Mouse (Mus musculus) limb, embryonic 15.5 days (tissue): Measurements from ENCODE around the gene Manf. TPM values are rescaled to one million over a fixed set of nuclear protein-coding genes. Genes with fewer than 3 reads are reported as not detected.

ENCODE experiments used
- ATAC-seq: fragments of 200-750 bp; cut with Nextera tagmentation; 2 replicates; pipeline ENCODE4 v1.8.0; 2017; ENCODE audit warnings: low read depth, moderate TSS enrichment; ENCODE audit not compliant: insufficient number of reproducible peaks, low FRiP score, low TSS enrichment
- H3K27ac ChIP-seq: fragments of 300-500 bp; sonication (generic); 2 replicates; pipeline ENCODE4 v1.5.1; 2015; ENCODE audit warnings: moderate library complexity, mild to moderate bottlenecking, inconsistent platforms
- H3K27me3 ChIP-seq: fragments of 300-500 bp; sonication (generic); 2 replicates; pipeline ENCODE4 v1.6.1; 2015; ENCODE audit warnings: inconsistent platforms
- H3K36me3 ChIP-seq: fragments of 300-500 bp; sonication (generic); 2 replicates; pipeline ENCODE4 v1.6.1; 2015; ENCODE audit warnings: inconsistent platforms
- H3K4me1 ChIP-seq: fragments of 300-500 bp; sonication (generic); 2 replicates; pipeline ENCODE4 v1.6.1; 2015; ENCODE audit warnings: inconsistent platforms
- H3K4me2 ChIP-seq: fragments of 300-500 bp; sonication (generic); 2 replicates; pipeline ENCODE4 v1.6.1; 2015; ENCODE audit warnings: mild to moderate bottlenecking, inconsistent platforms
- H3K4me3 ChIP-seq: fragments of 300-500 bp; sonication (generic); 2 replicates; pipeline ENCODE4 v1.5.1; 2015; ENCODE audit warnings: mild to moderate bottlenecking, inconsistent platforms
- H3K9ac ChIP-seq: fragments of 300-500 bp; sonication (generic); 2 replicates; pipeline ENCODE4 v1.6.1; 2015; ENCODE audit warnings: inconsistent platforms
- H3K9me3 ChIP-seq: fragments of 300-500 bp; sonication (generic); 2 replicates; pipeline ENCODE4 v1.6.1; 2016; ENCODE audit warnings: inconsistent platforms
- WGBS: fragments of 180-500 bp; shearing (Covaris S2); methylation state at CpG from one replicate; pipeline ENCODE4 v1.1.7; 2015; 5-methylcytosine and 5-hydroxymethylcytosine counted together
- polyA plus RNA-seq: library from polyadenylated mRNA; unstranded; fragments of >200 nt; fragmentation: Nextera tagmentation; extraction: Ambion mirVana; gene quantifications from 2 replicates; pipeline ENCODE4 v1.2.1, GENCODE M21; 2015

Gene Manf
- polyA plus RNA-seq = 311 and 319 TPM in 2 replicates

- H3K9me3 ChIP-seq = no peaks in the 10 kb centered on the region
- H3K27me3 ChIP-seq = no peaks in the 10 kb centered on the region
- WGBS = under 1% methylated on average over 59 of the region's 59 CpGs
- H3K9ac ChIP-seq = peak within 1 kb of the TSS; percentile 85
- peak; percentile 99 for ATAC-seq
- peaks cover 24% of the 10 kb centered on the region for H3K36me3 ChIP-seq
- peak within 1 kb of the TSS; percentile 81 for H3K4me2 ChIP-seq
- peak within 1 kb of the TSS; percentile 94 for H3K4me3 ChIP-seq
- peaks cover 46% of the 10 kb centered on the region for H3K4me1 ChIP-seq
- peak within 1 kb of the TSS; percentile 95 for H3K27ac ChIP-seq
Measured at GRCm38 (mm10) chr9:106891829-106892551, at the start of gene Manf. Manf (minus strand) TSS chr9:106891979.

DNA sequence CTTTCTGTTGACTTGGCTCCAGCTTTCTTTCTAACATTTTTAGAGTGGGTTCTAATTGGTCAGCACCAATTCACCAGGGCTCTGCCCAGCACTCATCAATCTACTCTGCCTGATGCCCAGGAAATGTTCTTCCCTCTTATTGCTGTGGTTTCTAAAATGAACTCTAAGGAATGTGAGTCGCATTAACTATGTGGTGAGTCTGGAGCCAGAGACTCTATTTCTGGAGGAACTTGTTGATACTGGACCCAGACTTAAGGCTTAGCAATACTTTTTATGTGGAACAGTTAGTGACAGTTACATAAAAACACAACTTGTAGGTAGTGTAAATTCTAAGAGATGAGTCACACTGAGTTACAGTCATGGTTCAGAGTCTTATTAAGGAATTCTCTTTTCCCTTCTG is 43.2 kb upstream of the Manf start:
- H3K36me3 ChIP-seq = no peaks in the 10 kb centered on the region
- H3K9me3 ChIP-seq = no peaks in the 10 kb centered on the region
- H3K9ac ChIP-seq = no peak overlapping the region
- no peak overlapping the region for H3K27ac ChIP-seq
- 73% methylated on average over 1 of the region's 1 CpGs for WGBS
- ATAC-seq = no peak
- no peak overlapping the region for H3K4me3 ChIP-seq
- no peaks in the 10 kb centered on the region for H3K4me1 ChIP-seq
- H3K4me2 ChIP-seq = no peak overlapping the region
- no peaks in the 10 kb centered on the region for H3K27me3 ChIP-seq

DNA sequence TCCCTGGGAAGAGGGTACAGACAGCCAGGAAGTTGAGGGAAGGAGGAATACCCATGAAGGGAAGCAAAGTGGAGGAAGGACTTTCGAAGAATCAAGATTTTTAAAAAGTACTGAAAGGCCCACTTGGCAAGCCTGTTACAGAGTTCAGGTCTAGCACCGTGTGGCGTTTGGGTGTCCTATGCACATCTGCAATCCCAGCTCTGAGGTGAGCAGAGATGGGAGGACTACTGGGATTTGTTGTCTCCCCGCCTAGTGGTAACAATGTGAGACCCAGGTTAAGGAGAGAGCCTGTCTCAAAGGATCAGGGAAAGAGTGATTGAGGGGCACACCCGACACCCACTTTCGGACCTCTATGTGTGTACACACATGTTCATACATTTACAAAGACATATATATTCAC is 23.1 kb upstream of the Manf start:
- H3K36me3 ChIP-seq = no peaks in the 10 kb centered on the region
- 82% methylated on average over 6 of the region's 6 CpGs for WGBS
- no peak overlapping the region for H3K27ac ChIP-seq
- no peaks in the 10 kb centered on the region for H3K27me3 ChIP-seq
- H3K4me3 ChIP-seq = no peak overlapping the region
- no peaks in the 10 kb centered on the region for H3K9me3 ChIP-seq
- no peak for ATAC-seq
- H3K9ac ChIP-seq = no peak overlapping the region
- H3K4me2 ChIP-seq = no peak overlapping the region
- no peaks in the 10 kb centered on the region for H3K4me1 ChIP-seq

DNA sequence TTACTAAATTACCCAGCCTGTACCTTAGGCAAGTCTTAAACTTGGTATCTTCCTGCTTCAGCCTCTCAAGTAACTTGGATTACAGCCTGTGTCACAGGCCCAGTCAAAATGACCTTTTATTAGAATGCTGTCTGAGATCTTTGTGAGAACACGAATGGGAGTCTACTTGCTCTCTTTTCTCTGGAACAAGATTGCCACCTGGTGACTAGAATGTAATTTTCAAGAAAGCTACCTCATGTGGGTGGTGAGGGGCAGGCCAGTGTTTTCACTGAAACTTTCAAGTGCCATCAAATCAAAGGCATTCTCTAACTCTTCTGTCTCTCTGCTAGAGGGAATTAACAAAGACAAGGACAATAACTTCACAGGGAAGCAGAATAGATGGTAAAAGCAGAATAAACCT is 22.0 kb upstream of the Manf start:
- Histone ChIP-seq H3K27me3 (no peaks in the 10 kb centered on the region), H3K4me3 (no peak overlapping the region), H3K4me2 (no peak overlapping the region), H3K36me3 (no peaks in the 10 kb centered on the region), H3K9me3 (no peaks in the 10 kb centered on the region), H3K4me1 (no peaks in the 10 kb centered on the region), H3K9ac (no peak overlapping the region), H3K27ac (no peak overlapping the region)
- 7% methylated on average over 1 of the region's 1 CpGs for WGBS
- no peak for ATAC-seq

DNA sequence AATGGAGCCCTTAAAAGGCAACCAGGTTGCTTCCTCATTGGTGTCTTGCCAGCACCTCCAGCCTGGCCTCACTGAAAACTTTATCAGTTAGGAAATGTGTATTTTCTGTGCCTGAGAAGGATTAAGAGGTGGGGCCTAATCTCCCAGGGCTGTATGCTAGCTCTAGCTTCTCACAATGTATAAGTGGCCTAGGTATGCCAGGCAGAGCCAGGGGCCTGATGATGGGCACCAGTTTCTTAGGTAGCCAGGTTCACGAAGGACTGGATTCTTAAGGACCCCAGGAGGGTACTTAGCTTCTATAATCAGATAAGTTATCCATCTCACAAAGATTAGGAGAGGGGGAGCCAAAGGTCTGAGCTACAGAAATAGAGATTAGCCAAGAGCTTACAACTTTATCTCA is 19.8 kb upstream of the Manf start:
- WGBS = 74% methylated on average over 1 of the region's 1 CpGs
- Histone ChIP-seq H3K27me3 (no peaks in the 10 kb centered on the region), H3K9ac (no peak overlapping the region), H3K4me1 (no peaks in the 10 kb centered on the region), H3K27ac (no peak overlapping the region), H3K4me2 (no peak overlapping the region), H3K9me3 (no peaks in the 10 kb centered on the region), H3K4me3 (no peak overlapping the region), H3K36me3 (no peaks in the 10 kb centered on the region)
- no peak for ATAC-seq

GRCm38 (mm10) chr9:106908715-106909114 is 16.9 kb upstream of the Manf start:
- H3K4me1 ChIP-seq = no peaks in the 10 kb centered on the region
- no peak overlapping the region for H3K4me2 ChIP-seq
- no peak overlapping the region for H3K9ac ChIP-seq
- no peak overlapping the region for H3K27ac ChIP-seq
- WGBS = 19% methylated on average over 5 of the region's 5 CpGs
- no peaks in the 10 kb centered on the region for H3K9me3 ChIP-seq
- no peak overlapping the region for H3K4me3 ChIP-seq
- no peaks in the 10 kb centered on the region for H3K36me3 ChIP-seq
- H3K27me3 ChIP-seq = no peaks in the 10 kb centered on the region
- no peak for ATAC-seq

DNA sequence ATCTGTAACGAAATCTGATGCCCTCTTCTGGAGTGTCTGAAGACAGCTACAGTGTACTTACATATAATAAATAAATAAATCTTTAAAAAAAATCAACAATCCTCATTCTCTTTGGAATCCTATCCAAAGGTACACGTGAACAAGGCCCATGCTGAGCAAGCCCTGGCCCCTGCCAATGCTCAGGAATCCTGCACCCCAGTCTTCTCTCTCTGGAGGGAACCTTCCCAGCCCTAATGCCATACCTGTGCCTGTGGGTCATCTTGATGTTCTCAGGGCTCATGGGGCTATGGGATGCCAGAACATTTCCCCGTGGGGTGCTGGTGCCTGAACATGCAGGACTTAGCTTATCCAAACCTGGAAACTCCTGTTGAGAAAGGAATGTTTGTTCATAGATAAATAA is 16.4 kb upstream of the Manf start:
- ATAC-seq = no peak
- H3K27ac ChIP-seq = no peak overlapping the region
- H3K4me3 ChIP-seq = no peak overlapping the region
- no peaks in the 10 kb centered on the region for H3K27me3 ChIP-seq
- no peaks in the 10 kb centered on the region for H3K4me1 ChIP-seq
- 86% methylated on average over 3 of the region's 3 CpGs for WGBS
- no peaks in the 10 kb centered on the region for H3K9me3 ChIP-seq
- H3K36me3 ChIP-seq = no peaks in the 10 kb centered on the region
- H3K9ac ChIP-seq = no peak overlapping the region
- H3K4me2 ChIP-seq = no peak overlapping the region

DNA sequence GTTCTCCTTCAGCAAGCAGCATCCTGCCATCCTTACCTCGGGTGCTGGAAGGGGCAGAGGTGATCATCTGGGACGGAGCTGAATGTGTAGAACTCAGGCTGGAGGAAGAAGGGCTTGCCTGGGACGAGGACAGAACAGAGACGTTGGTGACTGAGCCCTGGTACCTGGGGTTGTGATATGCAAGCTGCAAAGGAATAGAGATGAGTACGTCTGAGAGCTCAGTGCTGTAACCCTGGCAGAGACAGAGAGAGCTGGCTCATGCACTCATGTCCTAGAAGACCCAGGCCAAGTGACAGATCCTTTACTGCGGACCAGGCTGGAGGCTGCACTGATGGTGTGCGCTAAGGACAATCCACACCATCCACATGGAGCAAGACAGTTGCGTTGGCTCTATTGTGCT is 14.8 kb upstream of the Manf start:
- Histone ChIP-seq H3K27ac (no peak overlapping the region), H3K4me2 (no peak overlapping the region), H3K27me3 (no peaks in the 10 kb centered on the region), H3K4me1 (no peaks in the 10 kb centered on the region), H3K36me3 (no peaks in the 10 kb centered on the region), H3K9ac (no peak overlapping the region), H3K9me3 (no peaks in the 10 kb centered on the region), H3K4me3 (no peak overlapping the region)
- 84% methylated on average over 8 of the region's 8 CpGs for WGBS
- ATAC-seq = no peak

GRCm38 (mm10) chr9:106903791-106904134 is 12.0 kb upstream of the Manf start:
- Histone ChIP-seq H3K36me3 (no peaks in the 10 kb centered on the region), H3K9me3 (no peaks in the 10 kb centered on the region), H3K4me1 (no peaks in the 10 kb centered on the region), H3K9ac (no peak overlapping the region), H3K27ac (no peak overlapping the region), H3K4me2 (no peak overlapping the region), H3K27me3 (no peaks in the 10 kb centered on the region), H3K4me3 (no peak overlapping the region)
- 10% methylated on average over 1 of the region's 1 CpGs for WGBS
- no peak for ATAC-seq

DNA sequence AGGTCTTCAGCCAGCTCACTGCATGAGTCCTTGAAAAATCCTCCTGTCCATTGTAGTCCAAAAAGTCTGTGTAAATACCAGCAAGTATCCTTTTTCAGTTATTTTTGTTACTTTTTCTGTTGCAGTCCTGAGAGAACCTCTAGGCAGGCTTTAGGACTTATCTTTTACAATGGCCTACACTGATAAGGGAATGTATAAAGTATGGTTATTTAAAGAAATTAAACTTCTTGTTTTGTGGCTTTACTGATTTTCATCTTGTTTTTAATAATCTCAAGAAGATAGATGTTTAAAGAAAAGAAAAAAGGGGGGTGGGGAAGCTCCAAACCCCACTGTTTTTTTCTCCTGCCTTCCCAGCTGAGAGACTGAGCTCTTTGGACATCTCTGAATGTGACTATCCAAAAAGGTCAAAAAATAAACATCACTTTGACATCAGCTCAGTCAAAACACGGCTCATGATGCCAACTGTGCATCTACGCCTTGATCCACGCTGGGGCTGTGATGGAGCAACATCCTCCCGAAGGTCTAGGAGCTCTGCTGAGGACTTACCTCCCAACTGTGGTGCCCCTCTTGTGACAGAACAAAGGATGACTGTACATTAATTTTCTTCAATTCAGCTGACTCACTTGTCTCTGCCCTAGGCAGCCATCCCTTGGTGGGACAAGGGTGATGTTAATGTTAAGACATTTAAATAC is 11.5 kb upstream of the Manf start:
- no peak for ATAC-seq
- H3K9me3 ChIP-seq = no peaks in the 10 kb centered on the region
- no peak overlapping the region for H3K4me2 ChIP-seq
- H3K27me3 ChIP-seq = no peaks in the 10 kb centered on the region
- H3K4me1 ChIP-seq = no peaks in the 10 kb centered on the region
- no peak overlapping the region for H3K9ac ChIP-seq
- H3K27ac ChIP-seq = no peak overlapping the region
- no peaks in the 10 kb centered on the region for H3K36me3 ChIP-seq
- H3K4me3 ChIP-seq = no peak overlapping the region
- 69% methylated on average over 4 of the region's 4 CpGs for WGBS

DNA sequence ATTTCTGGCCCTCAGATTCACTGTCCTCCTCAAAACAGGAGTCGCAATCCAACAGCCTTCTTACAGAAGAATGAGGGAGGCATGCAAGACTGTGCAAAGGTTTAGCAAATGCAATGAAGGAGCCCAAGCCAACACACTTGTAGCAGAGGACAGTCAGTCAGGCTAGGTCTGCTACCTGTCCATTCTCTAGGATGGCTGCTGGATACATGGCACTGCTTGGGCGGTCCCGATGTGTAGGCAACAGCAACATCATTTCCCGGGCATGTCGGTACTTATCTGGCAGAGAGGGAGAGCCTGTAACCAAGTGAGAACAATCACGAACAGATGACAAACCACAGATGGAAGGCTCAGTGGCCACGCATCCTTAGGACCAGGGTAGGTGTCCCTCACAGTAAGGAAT is 9.8 kb upstream of the Manf start:
- WGBS = 91% methylated on average over 7 of the region's 7 CpGs
- Histone ChIP-seq H3K9ac (no peak overlapping the region), H3K27me3 (no peaks in the 10 kb centered on the region), H3K36me3 (no peaks in the 10 kb centered on the region), H3K27ac (no peak overlapping the region), H3K9me3 (no peaks in the 10 kb centered on the region), H3K4me3 (no peak overlapping the region), H3K4me1 (no peaks in the 10 kb centered on the region), H3K4me2 (no peak overlapping the region)
- no peak for ATAC-seq

GRCm38 (mm10) chr9:106898901-106899300 is 7.1 kb upstream of the Manf start:
- no peaks in the 10 kb centered on the region for H3K9me3 ChIP-seq
- H3K27me3 ChIP-seq = no peaks in the 10 kb centered on the region
- no peak overlapping the region for H3K4me3 ChIP-seq
- H3K36me3 ChIP-seq = no peaks in the 10 kb centered on the region
- H3K27ac ChIP-seq = no peak overlapping the region
- no peak overlapping the region for H3K9ac ChIP-seq
- H3K4me2 ChIP-seq = no peak overlapping the region
- no peaks in the 10 kb centered on the region for H3K4me1 ChIP-seq
- ATAC-seq = no peak
- WGBS = 73% methylated on average over 1 of the region's 1 CpGs
